ENCODE assay signal across 29 mouse cellular contexts in genomic region chr4:40202205-40202604, GRCm38 (mm10). TPM values are rescaled to one million over a fixed set of nuclear protein-coding genes. Genes with fewer than 3 reads are reported as not detected.
A peak's percentile ranks its signal among the peaks of the same experiment; 100 is the strongest.
DNase-seq lines count a peak whose midpoint lies in the region; ATAC-seq and TF ChIP-seq lines count a peak whose summit lies in the region.
"Had no signal": no experiment of that assay in that cellular context is flagged by ENCODE, and none has a peak within 500 bp of the region (broad histone marks: within the 10 kb centered on the region; RNA-seq: fewer than 3 reads in every experiment).

No protein-coding gene starts in this region.

- H3K4me1 ChIP-seq in CH12.LX (ENCODE audit: control insufficient read depth in 1 of 2, insufficient read depth in 2 of 2), result peaks cover 0 to 7% of the 10 kb centered on the region in 2 experiments; a peak in 1 of 4 replicates
- H3K4me1 ChIP-seq in hindbrain, embryonic 16.5 days (ENCODE audit: control insufficient read depth, insufficient read depth, low read depth, low read length), result no peaks in the 10 kb centered on the region
- H3K4me1 ChIP-seq: embryonic facial prominence, embryonic 12.5 days; embryonic facial prominence, embryonic 15.5 days; heart, embryonic 12.5 days; heart, embryonic 15.5 days; hindbrain, embryonic 10.5 days; hindbrain, embryonic 13.5 days had no signal

- peak; percentile 15 for DNase-seq in CH12.LX (ENCODE audit: extremely low read depth)
- DNase-seq in heart, adult 9 months (ENCODE audit: low spot score in 2 of 2), result no peak
- DNase-seq in right cerebral cortex, postnatal 4 days, result no peak
- DNase-seq: adrenal gland, postnatal 10 days; adrenal gland, postnatal 36 days; cerebellum, adult 18-20 months; cerebellum, adult 9-10 months; cerebellum, postnatal 14 days; forebrain, postnatal 0 days; gastrocnemius, adult 2 months; gastrocnemius, postnatal 36 days; heart, adult 11 months; heart, postnatal 10 days; heart, postnatal 36 days had no signal

- peaks cover 9 to 46% of the 10 kb centered on the region in 2 experiments for H3K36me3 ChIP-seq in CH12.LX (replicated peaks in 1 of 2; ENCODE audit: control insufficient read depth in 1 of 2, insufficient read depth in 1 of 2, low read length in 1 of 2)
- peaks cover 15% of the 10 kb centered on the region for H3K36me3 ChIP-seq in hindbrain, embryonic 16.5 days (ENCODE audit: control insufficient read depth, insufficient read depth, low read length)

- ATAC-seq in granulocyte monocyte progenitor cell, adult 5-6 weeks (replicated peaks; ENCODE audit: poor library complexity, severe bottlenecking), result peak; percentile 66
- ATAC-seq in neutrophil, adult 5-6 weeks (ENCODE audit: extremely low read depth, insufficient number of reproducible peaks, low FRiP score, poor library complexity, severe bottlenecking), result peak; percentile 44; the same call in 1 of the 2 replicates
- ATAC-seq in hindbrain, embryonic 16.5 days, result no peak
- ATAC-seq: CD4-positive, CD25-positive, alpha-beta regulatory T cell, adult 4 months; forebrain, embryonic 14.5 days; forebrain, postnatal 0 days; hindbrain, postnatal 0 days; inflammation-experienced regulatory T-cells, adult 6 months; intestine, embryonic 16.5 days; Patski had no signal

- H3K9me3 ChIP-seq in CH12.LX (replicated peaks; ENCODE audit: low read length), result no peaks in the 10 kb centered on the region
- H3K9me3 ChIP-seq in hindbrain, embryonic 16.5 days (ENCODE audit: control insufficient read depth, low read length), result no peaks in the 10 kb centered on the region
- H3K9me3 ChIP-seq: embryonic facial prominence, embryonic 12.5 days; embryonic facial prominence, embryonic 15.5 days; heart, embryonic 12.5 days; heart, embryonic 15.5 days; hindbrain, embryonic 10.5 days; hindbrain, embryonic 13.5 days had no signal

- no peak for TF ChIP-seq CTCF in CH12.LX (conservative IDR thresholded peaks at IDR 0.05 in 1 of 2, IDR thresholded peaks at IDR 0.05 in 1 of 2; ENCODE audit: low read depth in 2 of 2, low read length in 2 of 2)

- H3K79me2 ChIP-seq in CH12.LX (replicated peaks; ENCODE audit: control insufficient read depth, extremely low read depth, insufficient read depth, poor library complexity, severe bottlenecking), result no peaks in the 10 kb centered on the region

- H3K27ac ChIP-seq in CH12.LX (ENCODE audit: insufficient read depth, low read depth), result no peak overlapping the region
- H3K27ac ChIP-seq in hindbrain, embryonic 16.5 days (ENCODE audit: low read depth, low read length), result no peak overlapping the region
- H3K27ac ChIP-seq: embryonic facial prominence, embryonic 12.5 days; embryonic facial prominence, embryonic 15.5 days; gastrocnemius, adult 2 months; heart, embryonic 15.5 days; hindbrain, embryonic 10.5 days; hindbrain, embryonic 13.5 days; hindbrain, postnatal 0 days had no signal

- 96% methylated on average over 6 of the region's 6 CpGs for WGBS in hindbrain, embryonic 16.5 days

- no peak for TF ChIP-seq EP300 in CH12.LX (IDR thresholded peaks at IDR 0.05; ENCODE audit: low read length)

- in situ Hi-C loops in CH12.LX (cut with MboI; ENCODE audit: low pct_ligation_motif_present, low pct_unique_long_range_greater_than_20kb, low sequenced_read_pairs), result no loop called here

- H3K9ac ChIP-seq in CH12.LX (ENCODE audit: insufficient read depth, low read depth), result no peak overlapping the region
- no peak overlapping the region for H3K9ac ChIP-seq in hindbrain, embryonic 16.5 days (ENCODE audit: low read depth, low read length)
- H3K9ac ChIP-seq: embryonic facial prominence, embryonic 12.5 days; embryonic facial prominence, embryonic 15.5 days; forebrain, postnatal 0 days; heart, embryonic 12.5 days; heart, embryonic 15.5 days; hindbrain, embryonic 13.5 days had no signal

- TF ChIP-seq RAD21 in CH12.LX (IDR thresholded peaks at IDR 0.05; ENCODE audit: low read depth, low read length), result no peak

- no peak overlapping the region for H3K4me3 ChIP-seq in CH12.LX (replicated peaks in 1 of 3; ENCODE audit: low read depth in 2 of 3, low read length in 2 of 3, poor library complexity in 1 of 3)
- no peak overlapping the region for H3K4me3 ChIP-seq in hindbrain, embryonic 16.5 days (ENCODE audit: low read length)
- H3K4me3 ChIP-seq: embryonic facial prominence, embryonic 12.5 days; embryonic facial prominence, embryonic 15.5 days; gastrocnemius, adult 2 months; heart, embryonic 12.5 days; heart, embryonic 15.5 days; hindbrain, embryonic 10.5 days; hindbrain, embryonic 13.5 days had no signal

- H3K4me2 ChIP-seq in CH12.LX (ENCODE audit: insufficient read depth, low read depth, poor library complexity, severe bottlenecking), result no peak overlapping the region
- H3K4me2 ChIP-seq in hindbrain, embryonic 16.5 days (ENCODE audit: low read length), result no peak overlapping the region
- H3K4me2 ChIP-seq: embryonic facial prominence, embryonic 12.5 days; embryonic facial prominence, embryonic 15.5 days; heart, embryonic 12.5 days; heart, embryonic 15.5 days; hindbrain, embryonic 13.5 days had no signal

- H3K27me3 ChIP-seq in CH12.LX (replicated peaks), result no peaks in the 10 kb centered on the region
- H3K27me3 ChIP-seq in hindbrain, embryonic 16.5 days (replicated peaks; ENCODE audit: control insufficient read depth, insufficient read depth, low read length), result no peaks in the 10 kb centered on the region
- H3K27me3 ChIP-seq: embryonic facial prominence, embryonic 12.5 days; embryonic facial prominence, embryonic 15.5 days; heart, embryonic 12.5 days; heart, embryonic 15.5 days; hindbrain, embryonic 13.5 days; Patski had no signal

- no peak for TF ChIP-seq POLR2A in CH12.LX (IDR thresholded peaks at IDR 0.05; ENCODE audit: low read depth, low read length)

- dilution Hi-C loops in CH12.LX (cut with MboI; ENCODE audit: extremely low pct_ligation_motif_present, extremely low pct_unique_long_range_greater_than_20kb, low sequenced_read_pairs), result no loop called here

TF ChIP-seq in CH12.LX, 34 proteins besides CTCF, POLR2A, EP300 and RAD21:
- TF ChIP-seq MAFK (IDR thresholded peaks at IDR 0.05; ENCODE audit: insufficient replicate concordance, low read length) (no peak), BHLHE40 (IDR thresholded peaks at IDR 0.05; ENCODE audit: low read depth, low read length) (no peak), CHD2 (IDR thresholded peaks at IDR 0.05; ENCODE audit: low read length) (no peak), NRF1 (IDR thresholded peaks at IDR 0.05; ENCODE audit: low read depth, low read length) (no peak)

RNA-seq across cellular contexts. Expression of gene Ddx58, which starts 37.4 kb away (rescaled TPM):
- total RNA-seq in CH12.LX (2012; rRNA removed) (4.5 and 6.6 TPM in 2 replicates), CH12.LX (2014; rRNA removed) (4.2 and 4.5 TPM in 2 replicates)
- polyA plus RNA-seq in CH12.LX (2012; ENCODE audit: insufficient read length, low read depth), result 6.4 and 7.3 TPM in 2 replicates
- 9.3 and 14.1 TPM in 2 replicates for total RNA-seq in granulocyte monocyte progenitor cell, adult 5-6 weeks (2014; fragmentation: Nextera tagmentation)
- 5.4 and 10.7 TPM in 2 replicates for total RNA-seq in granulocyte monocyte progenitor cell, adult 5-6 weeks (2017)
- total RNA-seq in neutrophil, adult 5-6 weeks (2017), result 153 and 157 TPM in 2 replicates
- polyA plus RNA-seq in hindbrain, embryonic 16.5 days (2015; fragmentation: Nextera tagmentation; extraction: Ambion mirVana), result 3.3 TPM in 2 replicates

RNA-seq across cellular contexts. Expression of gene Aco1, which starts 59.3 kb away (rescaled TPM):
- total RNA-seq in CH12.LX (2012; rRNA removed) (23.2 and 25.0 TPM in 2 replicates), CH12.LX (2014; rRNA removed) (25.2 and 27.1 TPM in 2 replicates)
- polyA plus RNA-seq in CH12.LX (2012; ENCODE audit: insufficient read length, low read depth), result 22.3 and 24.8 TPM in 2 replicates
- 20.6 and 30.3 TPM in 2 replicates for total RNA-seq in granulocyte monocyte progenitor cell, adult 5-6 weeks (2014; fragmentation: Nextera tagmentation)
- total RNA-seq in granulocyte monocyte progenitor cell, adult 5-6 weeks (2017), result 17.2 and 26.8 TPM in 2 replicates
- 8.3 and 12.9 TPM in 2 replicates for total RNA-seq in neutrophil, adult 5-6 weeks (2017)
- 45.3 and 49.4 TPM in 2 replicates for polyA plus RNA-seq in hindbrain, embryonic 16.5 days (2015; fragmentation: Nextera tagmentation; extraction: Ambion mirVana)

Comparison
In these comparisons a context has a peak if more than half of its experiments do, and no peak if none do; other contexts are left out.
1. RNA of gene Ddx58, which starts 37.4 kb away (total RNA-seq): 153 to 157 TPM in neutrophil, adult 5-6 weeks; 5.4 to 14.1 TPM in granulocyte monocyte progenitor cell, adult 5-6 weeks and 4.2 to 6.6 TPM in CH12.LX; every median in the first group is over 10 times any median in the second.